In the genomic region with DNA sequence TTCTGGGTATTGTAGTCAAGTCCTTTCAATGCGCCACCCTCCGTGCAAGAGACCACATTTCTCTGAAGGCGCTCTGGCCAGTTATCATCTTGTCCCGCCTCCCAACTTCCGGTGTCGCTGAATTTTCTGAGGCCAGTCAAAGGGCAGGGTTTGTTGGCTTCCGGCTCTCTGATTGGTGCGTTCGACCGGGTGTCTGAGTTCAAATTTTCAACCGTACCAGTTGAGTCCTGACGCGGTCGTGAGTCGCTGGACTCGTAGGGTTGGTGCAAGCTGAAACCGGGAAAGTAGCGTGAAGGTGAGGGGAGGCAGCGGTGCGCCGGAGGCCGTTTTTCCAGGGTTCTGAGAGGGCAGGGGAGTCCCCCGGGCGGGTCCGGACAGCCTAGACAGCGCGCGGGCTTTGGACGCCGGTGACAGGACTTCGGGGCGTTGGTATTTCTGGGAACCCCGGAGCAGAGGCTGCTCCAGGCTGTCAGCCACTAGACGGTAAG, we compare ENCODE assay signal across 8 mouse cellular contexts. TPM values are rescaled to one million over a fixed set of nuclear protein-coding genes. Genes with fewer than 3 reads are reported as not detected.
DNase-seq lines count a peak whose midpoint lies in the region; ATAC-seq and TF ChIP-seq lines count a peak whose summit lies in the region.

A gene (plus strand): TSS at position 150 of the 488 bp plus-strand sequence.

- peak; percentile 98 for ATAC-seq in G1E (ENCODE audit: extremely low read depth, insufficient number of reproducible peaks, low FRiP score, poor library complexity, severe bottlenecking)
- ATAC-seq in forebrain, embryonic 16.5 days: peak; percentile 98
- ATAC-seq in lung, embryonic 14.5 days (ENCODE audit: insufficient read depth): peak; percentile 98

- peak; percentile 86 for DNase-seq in G1E (ENCODE audit: low spot score)
- peak; percentile 96 to 99 for DNase-seq in cerebellum, adult 18-20 months
- DNase-seq in heart, postnatal 36 days: peak; percentile 96 to 97
- peak; percentile 98 to 99 for DNase-seq in layer of hippocampus, adult 2 months (ENCODE audit: low spot score in 2 of 2)
- DNase-seq in lung, embryonic 14.5 days: peak; percentile 100
- DNase-seq in thymus, adult 2 months: peak; percentile 97

- TF ChIP-seq POLR2A in olfactory bulb, adult 2 months (IDR thresholded peaks at IDR 0.05; ENCODE audit: insufficient read depth, low read depth, low read length): no peak
- TF ChIP-seq POLR2A in thymus, adult 2 months (IDR thresholded peaks at IDR 0.05; ENCODE audit: control insufficient read depth, extremely low read depth, insufficient read depth, low read length, poor library complexity): peak; percentile 60; the same call in 1 of the 2 replicates

- peak within 1 kb of the TSS; percentile 56 for H3K9ac ChIP-seq in forebrain, embryonic 16.5 days (replicated peaks; ENCODE audit: low read depth, low read length)
- H3K9ac ChIP-seq in lung, embryonic 14.5 days: peak within 1 kb of the TSS; percentile 81

- no peak for TF ChIP-seq CTCF in G1E (IDR thresholded peaks at IDR 0.05; ENCODE audit: low read depth, low read length)
- peak; percentile 63 for TF ChIP-seq CTCF in layer of hippocampus, adult 2 months (conservative IDR thresholded peaks at IDR 0.05)
- peak; percentile 23; the same call in 1 of the 2 replicates for TF ChIP-seq CTCF in lung, embryonic 14.5 days (IDR thresholded peaks at IDR 0.05; ENCODE audit: low read depth)
- no peak for TF ChIP-seq CTCF in olfactory bulb, adult 2 months (IDR thresholded peaks at IDR 0.05; ENCODE audit: insufficient read depth, low read depth, low read length)
- TF ChIP-seq CTCF in thymus, adult 2 months (IDR thresholded peaks at IDR 0.05; ENCODE audit: borderline replicate concordance, control insufficient read depth, extremely low read depth, insufficient read depth, low read length, poor library complexity): peak; percentile 25; the same call in 1 of the 2 replicates

- peak within 1 kb of the TSS; percentile 76 for H3K4me2 ChIP-seq in forebrain, embryonic 16.5 days (ENCODE audit: low read length)
- H3K4me2 ChIP-seq in lung, embryonic 14.5 days: peak within 1 kb of the TSS; percentile 67

- peaks cover 27% of the 10 kb centered on the region for H3K36me3 ChIP-seq in G1E (replicated peaks)
- no peaks in the 10 kb centered on the region for H3K36me3 ChIP-seq in forebrain, embryonic 16.5 days (ENCODE audit: control insufficient read depth, insufficient read depth)
- H3K36me3 ChIP-seq in lung, embryonic 14.5 days (ENCODE audit: insufficient read depth): peaks cover 19% of the 10 kb centered on the region
- H3K36me3 ChIP-seq in thymus, adult 2 months (ENCODE audit: control insufficient read depth, insufficient read depth, low read length): peaks cover 4% of the 10 kb centered on the region; the same call in 1 of the 2 replicates

- H3K4me3 ChIP-seq in G1E (ENCODE audit: low read depth, low read length): peak within 1 kb of the TSS; percentile 92
- H3K4me3 ChIP-seq in forebrain, embryonic 16.5 days (replicated peaks; ENCODE audit: low read length): peak within 1 kb of the TSS; percentile 66
- H3K4me3 ChIP-seq in layer of hippocampus, adult 2 months: peak within 1 kb of the TSS; percentile 66
- H3K4me3 ChIP-seq in lung, embryonic 14.5 days (ENCODE audit: low read depth, low read length): peak within 1 kb of the TSS; percentile 94
- peak within 1 kb of the TSS; percentile 67 for H3K4me3 ChIP-seq in olfactory bulb, adult 2 months (ENCODE audit: insufficient read depth, low read depth, low read length)
- H3K4me3 ChIP-seq in thymus, adult 2 months (ENCODE audit: control insufficient read depth, insufficient read depth, low read length): peak within 1 kb of the TSS; percentile 63

- under 1% methylated on average over 34 of the region's 34 CpGs for WGBS in forebrain, embryonic 16.5 days
- under 1% methylated on average over 34 of the region's 34 CpGs for WGBS in lung, embryonic 14.5 days
- under 1% methylated on average over 34 of the region's 34 CpGs for WGBS in olfactory bulb, adult 2 months
- under 1% methylated on average over 34 of the region's 34 CpGs for WGBS in thymus, adult 2 months

- intact Hi-C loops in heart, postnatal 36 days (cut with DNase I): loop anchor here (10.0 kb wide), 1 partner anchor 167 kb away; a partner anchor contains a TSS

- H3K27ac ChIP-seq in forebrain, embryonic 16.5 days (ENCODE audit: low read length): peak within 1 kb of the TSS; percentile 29; the same call in 1 of the 2 replicates
- H3K27ac ChIP-seq in layer of hippocampus, adult 2 months: peak within 1 kb of the TSS; percentile 68
- peak within 1 kb of the TSS; percentile 89 for H3K27ac ChIP-seq in lung, embryonic 14.5 days (ENCODE audit: low read depth)
- H3K27ac ChIP-seq in olfactory bulb, adult 2 months (ENCODE audit: insufficient read depth, low read depth, low read length): no peak within 1 kb of the TSS; the same call in 1 of the 2 replicates
- H3K27ac ChIP-seq in thymus, adult 2 months (ENCODE audit: control insufficient read depth, insufficient read depth, low read length): no peak within 1 kb of the TSS

- H3K9me3 ChIP-seq in G1E (replicated peaks): no peaks in the 10 kb centered on the region
- H3K9me3 ChIP-seq in forebrain, embryonic 16.5 days (ENCODE audit: control insufficient read depth, low read length): no peaks in the 10 kb centered on the region
- no peaks in the 10 kb centered on the region for H3K9me3 ChIP-seq in lung, embryonic 14.5 days (ENCODE audit: low read depth, low read length)

- H3K27me3 ChIP-seq in G1E (ENCODE audit: insufficient read depth, low read length): no peaks in the 10 kb centered on the region
- no peaks in the 10 kb centered on the region for H3K27me3 ChIP-seq in forebrain, embryonic 16.5 days (replicated peaks; ENCODE audit: control insufficient read depth, insufficient read depth, low read length)
- no peaks in the 10 kb centered on the region for H3K27me3 ChIP-seq in lung, embryonic 14.5 days (ENCODE audit: insufficient read depth, low read length)
- H3K27me3 ChIP-seq in thymus, adult 2 months (ENCODE audit: control insufficient read depth, insufficient read depth, low read length): no peaks in the 10 kb centered on the region

- peaks cover 28% of the 10 kb centered on the region for H3K4me1 ChIP-seq in G1E (ENCODE audit: insufficient read depth, low read depth, low read length)
- H3K4me1 ChIP-seq in forebrain, embryonic 16.5 days (replicated peaks; ENCODE audit: control insufficient read depth, insufficient read depth, low read length): peaks cover 11% of the 10 kb centered on the region
- H3K4me1 ChIP-seq in lung, embryonic 14.5 days (ENCODE audit: insufficient read depth): peaks cover 5% of the 10 kb centered on the region; the same call in 1 of the 2 replicates
- no peaks in the 10 kb centered on the region for H3K4me1 ChIP-seq in olfactory bulb, adult 2 months (ENCODE audit: control insufficient read depth, insufficient read depth, low read length)
- peaks cover 2% of the 10 kb centered on the region for H3K4me1 ChIP-seq in thymus, adult 2 months (replicated peaks; ENCODE audit: control insufficient read depth, insufficient read depth, low read length)

RNA-seq across cellular contexts. Expression of the gene that starts here (rescaled TPM):
- total RNA-seq in G1E (2014; fragmentation: Nextera tagmentation) (257 and 315 TPM in 2 replicates), G1E (2017) (119 and 142 TPM in 2 replicates)
- 11.7 and 16.7 TPM in 2 replicates for polyA plus RNA-seq in G1E (2012)
- polyA plus RNA-seq in forebrain, embryonic 16.5 days (2015; fragmentation: Nextera tagmentation; extraction: Ambion mirVana): 40.0 and 49.6 TPM in 2 replicates
- total RNA-seq in heart, postnatal 36 days (2021): 1 to 10 TPM in 1 of 2 experiments, under 1 TPM in 1; 0.89 to 1.6 TPM
- 1 to 10 TPM; 2.0 to 2.2 TPM for total RNA-seq in layer of hippocampus, adult 2 months (2021)
- 126 and 128 TPM in 2 replicates for polyA plus RNA-seq in lung, embryonic 14.5 days (2014; fragmentation: Nextera tagmentation; extraction: Ambion mirVana)
- polyA plus RNA-seq in olfactory bulb, adult 2 months (2012; ENCODE audit: insufficient read depth, insufficient read length, low replicate concordance, missing spikeins): 120 TPM in 1 of 2 replicates, not detected in the other
- polyA plus RNA-seq in thymus, adult 2 months (2012; rRNA removed): 16.1 and 19.1 TPM in 2 replicates

Comparison
In these comparisons a context has a peak if more than half of its experiments do, and no peak if none do; other contexts are left out.
1. RNA of the gene that starts here (total RNA-seq): 119 to 315 TPM in G1E; 2.0 to 2.2 TPM in layer of hippocampus, adult 2 months and 0.89 to 1.6 TPM in heart, postnatal 36 days; every median in the first group is over 10 times any median in the second.
2. CTCF ChIP-seq: peak in layer of hippocampus, adult 2 months (single experiment), lung, embryonic 14.5 days (single experiment) and thymus, adult 2 months (single experiment); none in G1E (single experiment) and olfactory bulb, adult 2 months (single experiment).
3. H3K27ac ChIP-seq: peak in forebrain, embryonic 16.5 days (single experiment), layer of hippocampus, adult 2 months (single experiment) and lung, embryonic 14.5 days (single experiment); none in olfactory bulb, adult 2 months (single experiment) and thymus, adult 2 months (single experiment).
4. Peak in every context shown above with its lines, with median percentiles within 50 percentile points of each other: ATAC-seq, DNase-seq and H3K4me3 ChIP-seq.